Mouse (Mus musculus) lung, adult 2 months (tissue): ENCODE data around the gene Uso1.

Source experiments
- CTCF ChIP-seq: fragments of 200-500 bp; IDR thresholded peaks from 2 replicates; pipeline ENCODE4 v1.5.1; 2011; ENCODE audit warnings: mild to moderate bottlenecking, low read length, control low read depth; ENCODE audit not compliant: insufficient read depth
- POLR2A ChIP-seq: fragments of 200-500 bp; IDR thresholded peaks from 2 replicates; pipeline ENCODE4 v1.6.1; 2011; ENCODE audit warnings: low read depth, mild to moderate bottlenecking, control low read depth, low read length, borderline replicate concordance; ENCODE audit errors: extremely low read depth

DNA sequence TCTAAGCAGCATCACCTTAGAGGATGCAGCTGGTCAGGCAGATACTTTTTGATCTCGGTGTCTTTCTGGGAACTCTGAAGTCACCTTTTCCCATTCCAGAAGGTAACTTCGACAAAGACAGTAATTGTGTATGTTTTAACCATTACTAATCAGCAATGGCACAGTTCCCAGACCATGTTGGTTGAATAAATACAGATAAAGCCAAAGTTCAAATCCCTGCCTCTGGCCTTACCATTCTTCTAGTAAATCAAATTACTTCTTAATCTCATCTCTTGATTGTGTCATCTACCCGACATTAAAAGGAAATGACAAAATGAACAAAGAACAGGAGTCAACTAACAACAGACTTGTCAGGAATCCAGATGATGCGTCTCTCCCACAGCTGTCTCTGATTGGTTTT lies 16.1 kb upstream of the Uso1 start:
- TF ChIP-seq CTCF: no peak
- TF ChIP-seq POLR2A: no peak
